Mouse (Mus musculus): ENCODE results near the gene Plscr4.

Plscr4 gene

DNA sequence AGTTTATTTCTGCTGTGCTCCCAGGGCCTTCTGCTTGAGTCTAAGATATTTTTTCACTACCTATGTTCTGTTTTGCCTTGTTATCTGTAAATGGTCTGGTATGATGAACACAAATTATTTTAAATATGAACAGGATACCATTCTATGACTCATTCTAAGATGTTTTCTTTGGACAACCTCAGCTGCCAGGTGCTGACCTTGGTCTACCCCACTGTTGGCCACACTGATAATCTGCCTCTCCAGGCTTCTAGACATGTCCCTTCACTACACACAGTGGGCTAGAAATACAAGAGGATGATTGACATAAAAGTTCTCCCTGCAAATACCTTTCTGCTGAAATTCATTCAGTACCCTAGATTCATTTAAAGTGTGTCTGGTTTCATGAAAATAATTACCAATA, 54.5 kb downstream of the Plscr4 start:
- no peak for DNase-seq (ENCODE audit: low spot score)

DNA sequence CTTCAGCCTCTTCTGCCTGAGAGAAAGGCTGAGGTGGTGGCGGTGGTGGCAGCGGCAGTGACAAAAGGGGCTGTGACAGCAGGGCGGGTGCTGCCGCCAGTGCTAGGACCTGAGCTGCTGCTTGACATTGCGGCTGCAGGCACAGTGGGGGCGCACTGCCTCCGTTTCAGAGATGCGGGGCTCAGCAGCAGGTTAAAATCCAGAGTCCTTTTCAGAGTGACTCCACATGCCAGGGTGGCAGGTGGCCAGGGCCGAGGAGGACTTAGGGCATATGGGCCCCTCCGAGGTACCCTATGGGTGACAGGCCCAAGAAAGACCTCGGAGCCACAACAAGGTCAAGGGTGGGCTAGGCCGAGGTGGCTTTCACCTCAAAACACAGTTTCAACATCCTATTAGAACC, 59.9 kb downstream of the Plscr4 start:
- no peak for DNase-seq (ENCODE audit: low spot score)

DNA sequence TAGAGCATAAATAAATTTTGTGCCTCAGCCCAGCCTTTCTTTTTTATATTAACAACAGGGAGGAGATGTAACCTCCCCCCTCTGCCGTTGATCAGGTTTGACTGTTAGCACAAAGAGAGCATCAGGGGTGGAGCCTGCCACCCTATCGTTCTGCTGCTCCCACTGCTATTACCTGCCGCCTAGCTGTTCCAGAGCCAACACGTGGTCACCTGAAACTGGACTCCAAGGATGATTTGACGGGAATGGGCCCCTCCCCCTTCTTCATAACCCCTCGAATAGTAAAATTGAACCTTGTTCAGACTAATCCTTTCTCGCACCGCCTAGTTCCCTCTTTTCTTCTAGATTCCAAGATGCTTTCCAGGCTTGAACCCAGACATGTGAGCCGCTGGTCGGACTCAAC, 63.6 kb downstream of the Plscr4 start:
- DNase-seq (ENCODE audit: low spot score) = no peak

DNA sequence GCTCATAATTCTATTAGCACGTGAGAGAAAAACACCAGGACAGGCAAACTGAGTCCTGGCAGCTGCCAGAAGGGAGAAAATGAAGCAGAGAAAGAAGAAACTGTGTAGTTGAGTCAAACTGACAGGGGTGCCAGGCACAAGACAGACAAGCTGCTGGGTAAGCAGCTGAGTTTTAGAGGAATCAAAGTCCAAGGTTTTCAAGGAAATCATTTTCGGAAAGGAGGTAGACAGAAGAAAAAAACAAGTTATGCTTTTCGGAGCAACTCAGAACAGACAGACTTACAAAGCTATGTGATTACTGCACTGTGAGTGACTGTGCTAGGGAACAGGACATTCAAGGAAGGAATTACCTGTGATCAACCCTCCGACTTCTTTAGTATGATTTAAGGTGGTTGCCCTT, 67.3 kb downstream of the Plscr4 start:
- no peak for DNase-seq (ENCODE audit: low spot score)

DNA sequence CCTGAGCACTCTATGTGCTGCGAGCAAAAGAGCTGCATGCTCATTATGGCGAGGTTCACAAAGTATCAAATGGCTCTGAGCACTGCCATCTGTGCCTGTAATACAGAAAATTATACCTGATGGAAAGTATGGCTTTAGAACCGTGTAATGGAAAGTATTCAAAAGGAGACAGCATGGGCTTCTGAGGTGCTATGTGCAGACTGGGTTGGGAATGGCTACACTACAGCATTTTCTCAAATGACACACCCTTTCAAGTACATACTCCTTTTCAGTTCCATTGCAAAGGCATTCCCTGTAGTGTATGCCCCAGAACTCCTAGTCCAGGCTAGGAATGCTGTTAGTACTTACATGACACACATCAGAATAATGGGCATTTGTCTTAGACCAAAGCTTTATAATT, 72.9 kb downstream of the Plscr4 start:
- DNase-seq (ENCODE audit: low spot score) = no peak

DNA sequence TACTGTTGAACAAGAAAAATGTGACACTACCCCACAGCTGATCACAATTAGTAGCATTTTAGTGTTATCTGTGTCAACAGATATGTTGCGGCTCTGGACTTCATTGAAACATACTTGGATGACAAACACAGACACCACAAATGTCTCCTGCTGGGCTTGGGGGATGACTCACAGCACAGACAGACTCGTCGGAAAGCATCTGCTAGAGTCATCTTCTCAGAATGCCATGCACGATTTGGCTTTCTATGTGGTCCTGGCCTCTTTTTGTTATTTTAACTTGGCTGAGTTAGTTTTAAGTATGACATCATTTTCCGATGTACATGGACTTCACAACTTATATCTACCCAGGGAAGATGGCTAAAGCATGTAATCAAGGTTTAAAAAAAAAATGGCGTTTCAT, 80.6 kb downstream of the Plscr4 start:
- DNase-seq (ENCODE audit: low spot score) = no peak

DNA sequence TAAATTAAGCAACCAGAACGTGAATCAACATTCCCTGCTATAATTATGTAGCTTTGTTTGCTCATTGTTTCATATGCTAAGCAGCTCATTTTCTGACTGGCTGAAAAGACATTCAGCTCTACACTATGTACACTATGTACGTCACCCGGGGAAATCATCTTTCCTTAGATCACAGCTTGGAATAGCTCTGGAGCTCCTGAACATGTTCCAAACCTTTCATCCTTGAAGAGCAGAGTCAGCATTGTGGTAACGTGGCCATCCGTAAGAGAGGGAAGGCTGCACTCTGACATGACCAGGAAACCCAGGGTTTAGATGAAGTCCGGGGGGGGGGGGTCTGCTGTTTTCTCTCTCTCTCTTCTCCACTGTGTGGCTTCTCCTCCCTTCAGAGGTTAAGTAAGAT, 81.0 kb downstream of the Plscr4 start:
- DNase-seq (ENCODE audit: low spot score) = no peak
